Mouse (Mus musculus) CH12.LX (cell line): ENCODE measurements at regions not wholly inside any gene's neighbourhood (a gene's known extent, or its start where the extent isn't known, plus 50 kb on each side); places are given as distances from the start of the nearest gene placed in this dataset.

Source experiments
- CTCF ChIP-seq, 2 experiments: IDR thresholded peaks in 1 of 2; conservative IDR thresholded peaks in 1 of 2; 2 replicates each; pipeline ENCODE4 v1.5.1; 2011 to 2012; ENCODE audit warnings: low read depth in 2 of 2, low read length in 2 of 2, improper control_type of control experiment in 1 of 2, inconsistent platforms in 1 of 2, mild to moderate bottlenecking in 1 of 2, moderate library complexity in 1 of 2
- EP300 ChIP-seq: IDR thresholded peaks from 2 replicates; pipeline ENCODE4 v1.6.1; 2011; ENCODE audit warnings: low read length, improper control_type of control experiment
- ETS1 ChIP-seq: conservative IDR thresholded peaks from 2 replicates; pipeline ENCODE4 v1.6.1; 2012; ENCODE audit warnings: low read depth, mild to moderate bottlenecking, inconsistent platforms, low read length, improper control_type of control experiment, moderate library complexity
- HCFC1 ChIP-seq: IDR thresholded peaks from 2 replicates; pipeline ENCODE4 v1.6.1; 2012; ENCODE audit warnings: low read depth, mild to moderate bottlenecking, inconsistent platforms, low read length, improper control_type of control experiment
- KAT2A ChIP-seq: IDR thresholded peaks from 2 replicates; pipeline ENCODE4 v1.6.1; 2012; ENCODE audit warnings: low read length, improper control_type of control experiment, inconsistent platforms; ENCODE audit not compliant: insufficient replicate concordance
- MAFK ChIP-seq: IDR thresholded peaks from 2 replicates; pipeline ENCODE4 v1.6.1; 2011; ENCODE audit warnings: low read length, improper control_type of control experiment; ENCODE audit not compliant: insufficient replicate concordance
- POLR2A ChIP-seq: IDR thresholded peaks from 2 replicates; pipeline ENCODE4 v1.6.1; 2011; ENCODE audit warnings: low read depth, mild to moderate bottlenecking, improper control_type of control experiment, low read length
- TCF12 ChIP-seq: IDR thresholded peaks from 2 replicates; pipeline ENCODE4 v1.6.1; 2014; ENCODE audit warnings: low read depth, mild to moderate bottlenecking, inconsistent platforms, low read length, improper control_type of control experiment
- ZC3H11A ChIP-seq: IDR thresholded peaks from 2 replicates; pipeline ENCODE4 v1.6.1; 2012; ENCODE audit warnings: low read depth, mild to moderate bottlenecking, inconsistent platforms, low read length, improper control_type of control experiment

- TF ChIP-seq CTCF (conservative IDR thresholded peaks at IDR 0.05 in 1 of 2, IDR thresholded peaks at IDR 0.05 in 1 of 2; ENCODE audit: low read depth in 2 of 2, low read length in 2 of 2), result no peak
- no peak for TF ChIP-seq TCF12
- TF ChIP-seq MAFK, result no peak
- no peak for TF ChIP-seq EP300
- no peak for TF ChIP-seq HCFC1
- TF ChIP-seq ZC3H11A, result no peak
- no peak for TF ChIP-seq POLR2A
- TF ChIP-seq ETS1, result no peak
- no peak for TF ChIP-seq KAT2A
Observed at GRCm38 (mm10) chr17:48870443-48870842, 61.7 kb upstream of the Lrfn2 start.
